Mouse (Mus musculus): ENCODE results near the gene Sapcd1.
A peak's percentile ranks its signal among the peaks of the same experiment; 100 is the strongest.

The Sapcd1 gene

DNA sequence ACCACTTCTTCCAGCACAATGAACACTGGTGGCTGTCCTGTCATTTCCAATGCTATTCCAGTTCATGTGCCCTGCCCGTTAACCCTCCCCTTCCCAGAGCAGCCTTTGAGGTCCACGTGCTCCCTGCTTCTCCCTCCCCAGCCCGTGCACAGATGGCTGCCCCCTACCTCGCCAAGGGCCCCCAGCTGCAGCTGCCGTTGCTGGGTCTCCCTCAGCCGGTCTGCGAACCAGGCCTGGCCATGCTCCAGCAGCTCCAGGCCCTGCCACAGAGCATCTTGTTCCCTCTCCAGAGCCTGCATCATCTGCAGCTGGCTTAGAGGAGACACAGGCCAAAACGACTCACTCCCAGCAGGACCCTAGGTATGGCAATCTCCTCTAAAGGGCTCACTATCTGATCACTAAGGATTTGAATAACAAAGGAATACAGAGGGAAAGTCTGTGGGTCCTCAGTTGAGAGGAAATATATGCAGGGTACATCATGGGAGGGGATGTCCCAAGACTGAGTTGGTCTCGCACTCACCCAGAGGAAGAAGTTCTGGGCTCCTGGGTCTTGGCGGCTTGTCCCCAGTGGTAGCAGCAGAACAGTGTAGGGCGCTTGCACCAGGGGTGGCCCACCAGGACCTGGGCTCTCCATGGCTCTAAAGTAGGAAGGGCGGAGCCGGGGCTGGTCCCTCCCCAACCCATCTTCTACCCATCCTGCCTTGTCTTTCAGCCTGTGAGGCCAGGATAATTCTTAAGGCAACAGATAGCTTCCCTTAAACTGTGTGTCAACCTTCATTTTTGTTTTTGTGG, at the start of gene Sapcd1:
TSS of gene Sapcd1 (minus strand) at position 740 of the 792 bp plus-strand sequence.
- no peak for DNase-seq

DNA sequence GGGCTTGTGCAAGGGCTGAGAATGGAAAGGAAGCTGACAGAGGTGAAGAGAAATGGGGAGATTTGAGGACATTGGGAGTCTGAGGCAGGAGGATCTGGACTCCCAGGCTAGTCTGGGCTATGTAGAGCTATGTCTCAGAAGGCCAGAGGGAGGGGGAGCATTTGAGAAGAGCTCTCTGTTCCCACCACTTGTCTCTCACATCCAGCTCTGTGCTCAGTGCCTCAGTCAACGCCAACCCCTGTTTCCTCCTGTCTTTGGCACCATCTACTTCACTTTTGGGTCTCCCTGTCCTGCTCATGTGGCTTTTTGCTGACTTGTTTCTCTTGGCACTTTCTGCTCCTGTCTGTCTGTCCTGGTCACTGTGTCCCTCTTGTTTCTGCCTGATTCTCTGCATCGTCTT, 49.5 kb upstream of the Sapcd1 start:
- no peak for DNase-seq

DNA sequence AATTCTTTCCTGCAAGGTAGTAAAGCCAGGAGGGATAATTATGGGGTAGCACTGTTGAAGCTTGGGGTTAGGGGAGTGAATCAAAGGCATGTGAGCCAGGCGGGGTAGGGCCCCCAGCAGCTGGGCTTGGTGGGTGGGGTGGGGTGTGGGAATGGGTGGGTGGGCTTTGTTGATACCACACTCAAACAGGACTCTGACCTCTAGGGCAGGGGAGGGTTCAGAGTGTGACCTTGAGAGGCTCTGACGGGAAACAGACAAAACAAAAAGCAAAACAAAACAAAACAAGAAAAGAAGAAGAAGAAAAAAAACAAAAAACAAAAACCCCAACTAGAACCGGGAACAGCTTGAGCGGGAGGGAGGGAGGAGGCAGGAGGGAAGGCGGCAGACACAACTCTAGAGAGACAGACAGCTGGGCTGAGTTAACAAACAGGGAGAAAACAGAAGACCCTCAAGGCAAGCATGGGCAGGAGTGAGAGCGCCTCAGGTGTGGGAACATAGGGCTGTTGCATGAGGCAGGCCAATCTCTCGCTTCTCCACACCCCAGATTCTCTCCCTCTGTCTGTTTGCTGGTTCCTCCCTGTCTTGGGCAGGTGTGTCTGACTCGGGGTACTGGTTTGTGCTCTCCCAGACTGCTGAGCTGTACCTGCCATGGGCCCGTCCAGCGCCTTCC, 48.8 kb upstream of the Sapcd1 start, which contains the start of gene Ly6g6e:
TSS of gene Ly6g6e (plus strand) at position 396 of the 670 bp plus-strand sequence.
- DNase-seq, result no peak

DNA sequence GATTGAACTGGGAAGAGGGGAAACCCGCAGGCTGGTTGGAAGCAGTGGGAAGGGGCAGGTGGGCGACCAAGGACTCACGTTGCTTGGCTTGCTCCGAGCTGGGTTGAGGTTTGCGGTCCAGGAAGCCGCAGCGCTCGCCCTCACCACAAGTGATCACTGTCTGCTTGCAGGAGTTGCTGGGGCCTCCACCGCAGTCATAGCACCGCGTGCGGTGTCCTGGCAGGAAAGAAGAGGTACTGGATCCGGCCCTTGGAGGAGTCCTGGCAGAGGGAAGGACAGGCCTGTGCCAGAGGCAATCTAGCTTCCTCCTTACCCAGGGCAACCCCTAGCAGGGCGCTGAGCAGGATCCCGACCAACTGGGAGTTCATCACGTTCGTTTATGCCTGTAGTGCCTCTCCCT, 46.3 kb upstream of the Sapcd1 start:
- DNase-seq, result peak; percentile 37 to 56

DNA sequence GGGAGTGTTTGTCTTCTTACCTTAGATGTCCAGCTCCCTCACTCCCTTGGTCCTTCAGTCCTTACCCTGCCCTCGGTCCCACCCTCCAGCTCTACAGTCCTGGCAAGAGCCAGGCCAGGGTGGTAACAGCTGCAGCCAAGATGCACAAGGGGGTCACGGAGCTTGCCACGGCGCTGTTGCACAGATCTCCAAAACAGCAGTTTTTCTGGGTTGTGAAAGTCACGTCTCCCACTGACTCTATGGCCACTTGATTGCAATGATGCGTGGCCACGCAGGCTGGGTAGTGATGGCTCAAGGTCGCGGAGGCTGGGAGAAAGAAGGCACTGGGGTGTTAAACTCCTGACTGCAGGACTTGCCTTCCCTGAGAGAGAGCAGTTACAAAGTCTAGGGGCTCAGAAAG, 43.6 kb upstream of the Sapcd1 start:
- peak in 1 of 2 experiments; percentile 32 for DNase-seq

DNA sequence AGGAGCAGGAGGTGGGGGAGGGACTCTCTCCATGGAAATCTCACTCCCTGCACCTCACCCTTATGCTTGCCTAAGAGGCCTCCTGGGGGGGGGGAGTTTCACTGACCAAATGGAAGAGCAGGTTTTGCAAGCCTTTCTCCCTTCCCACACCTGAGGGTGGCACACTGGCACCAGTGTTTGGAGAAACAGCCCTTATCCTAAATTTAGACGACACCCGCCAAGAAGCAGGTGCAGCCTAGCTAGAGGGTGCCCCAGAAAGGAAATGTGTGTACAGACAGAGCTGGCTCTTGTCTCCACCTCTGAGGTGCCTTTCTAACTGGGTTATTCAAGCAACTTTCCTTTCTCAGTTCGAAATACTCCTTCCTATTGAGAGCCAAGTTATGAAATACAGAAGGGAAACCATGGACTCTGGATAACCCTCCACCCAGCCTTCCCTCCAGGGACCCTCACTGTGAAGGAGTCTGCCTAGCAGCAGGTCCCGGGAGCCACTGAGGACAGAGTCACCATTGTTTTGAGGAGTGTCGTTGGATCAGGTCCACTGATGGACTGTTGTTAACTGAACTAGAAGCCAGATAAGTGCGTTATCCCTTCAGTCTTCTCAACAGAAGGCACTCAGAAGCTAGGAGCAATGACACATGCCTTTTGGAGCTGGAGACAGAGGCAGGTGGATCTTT, 42.9 kb upstream of the Sapcd1 start:
- peak; percentile 60 to 79 for DNase-seq

DNA sequence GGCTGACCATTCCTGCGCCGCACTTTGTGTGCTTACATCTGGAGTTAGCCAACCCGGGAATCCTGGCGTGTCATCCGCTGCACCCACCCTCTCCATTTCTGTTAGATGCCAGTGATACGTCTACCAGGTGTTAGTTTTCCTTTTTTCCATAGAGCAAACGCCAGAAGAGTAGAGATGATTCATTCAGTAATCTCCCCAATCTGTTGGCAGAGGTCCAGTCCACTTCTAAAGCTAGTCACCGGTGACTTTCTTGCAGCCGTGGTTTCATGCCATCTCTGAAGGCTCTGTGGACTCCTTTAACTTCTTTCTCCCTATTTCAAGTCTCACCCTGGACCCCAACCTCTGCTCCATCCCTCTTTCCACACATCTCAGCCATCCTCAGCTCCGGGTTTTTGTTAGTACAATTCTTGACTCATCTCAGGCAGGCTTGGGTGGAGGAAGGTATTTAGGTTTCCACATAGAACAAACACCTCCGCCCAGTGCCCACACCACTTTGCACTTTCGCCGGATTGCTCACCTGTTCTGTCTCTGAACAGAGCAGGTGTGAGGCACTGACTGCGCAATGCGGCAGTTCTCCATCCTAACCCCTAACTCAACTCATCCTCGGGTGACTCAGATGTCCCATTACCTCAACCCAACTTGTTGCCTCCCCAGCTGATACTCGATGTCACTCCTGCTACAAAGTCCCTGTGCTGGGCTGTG, 40.5 kb upstream of the Sapcd1 start:
- DNase-seq, result no peak

DNA sequence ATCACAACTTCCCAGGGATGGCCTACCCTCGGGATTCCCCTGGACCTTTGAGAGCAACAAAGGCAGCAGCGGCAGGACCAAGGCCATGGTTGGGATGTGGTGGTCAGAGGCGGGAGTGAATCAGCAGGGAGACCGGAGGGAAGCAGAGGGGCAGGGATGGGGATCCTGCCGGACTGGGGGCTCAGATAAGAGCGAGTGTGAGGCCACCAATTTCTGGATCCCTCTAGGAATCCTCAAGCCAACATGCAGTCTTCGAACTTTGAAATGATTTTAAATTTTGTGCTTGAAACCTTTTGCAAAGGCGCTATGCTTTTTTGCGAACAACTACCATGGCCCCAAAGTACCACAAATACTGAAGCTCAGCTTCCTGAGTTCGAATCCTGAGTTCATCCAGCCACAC, 38.3 kb upstream of the Sapcd1 start, which contains the start of gene Mpig6b:
TSS of gene Mpig6b (minus strand) at position 101 of the 400 bp plus-strand sequence.
- DNase-seq, result no peak

DNA sequence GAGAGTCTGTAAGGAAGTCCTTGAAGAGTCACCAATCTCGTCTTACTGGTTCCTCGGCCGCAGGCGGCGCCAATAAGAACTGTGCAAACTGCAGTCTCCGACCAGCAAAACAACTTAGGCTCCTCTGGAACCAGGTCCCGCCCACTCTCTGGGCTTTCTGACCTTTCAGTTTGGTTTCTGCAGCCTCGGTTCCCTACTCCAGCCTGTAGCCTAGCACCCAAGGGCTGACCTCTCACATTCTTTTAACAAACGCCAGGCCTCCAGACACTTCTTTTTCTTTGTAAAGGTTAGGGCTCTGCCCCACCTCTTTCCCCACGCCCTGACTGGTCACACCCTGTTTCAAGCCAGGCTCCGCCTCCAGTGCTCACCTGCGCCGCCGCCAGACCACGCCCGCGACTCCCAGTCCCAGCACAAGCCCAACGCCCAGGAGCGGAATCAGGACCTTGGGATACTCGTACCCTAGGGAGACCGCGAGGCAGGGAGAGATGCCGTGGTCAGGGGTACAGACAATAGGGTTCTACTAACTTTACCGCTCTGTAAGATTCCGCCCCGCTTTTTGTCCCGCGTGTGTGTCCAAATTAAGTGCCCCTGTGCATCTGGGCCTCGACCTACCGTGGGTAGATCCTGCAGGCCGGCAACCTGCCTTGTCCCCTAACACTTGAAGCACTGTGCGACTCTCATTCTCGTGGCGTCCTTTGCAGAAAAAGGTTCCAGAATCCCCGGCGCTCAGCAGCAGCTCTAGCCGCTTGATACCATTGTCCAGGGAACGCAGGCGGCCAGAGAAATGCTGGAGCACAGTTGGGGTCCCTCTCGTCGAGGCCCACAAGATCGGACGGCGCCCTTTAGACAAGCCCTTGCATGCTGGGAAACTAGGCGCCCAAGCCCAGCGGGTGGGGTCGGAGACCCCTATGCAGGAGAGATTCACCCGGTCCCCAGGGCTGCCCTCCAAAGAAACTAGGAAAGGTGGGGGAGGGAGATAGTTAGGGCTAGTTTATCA, 37.4 kb upstream of the Sapcd1 start, which contains the start of gene Ly6g6c:
TSS of gene Ly6g6c (plus strand) at position 438 of the 997 bp plus-strand sequence.
- DNase-seq, result peak in 1 of 2 experiments; percentile 48

DNA sequence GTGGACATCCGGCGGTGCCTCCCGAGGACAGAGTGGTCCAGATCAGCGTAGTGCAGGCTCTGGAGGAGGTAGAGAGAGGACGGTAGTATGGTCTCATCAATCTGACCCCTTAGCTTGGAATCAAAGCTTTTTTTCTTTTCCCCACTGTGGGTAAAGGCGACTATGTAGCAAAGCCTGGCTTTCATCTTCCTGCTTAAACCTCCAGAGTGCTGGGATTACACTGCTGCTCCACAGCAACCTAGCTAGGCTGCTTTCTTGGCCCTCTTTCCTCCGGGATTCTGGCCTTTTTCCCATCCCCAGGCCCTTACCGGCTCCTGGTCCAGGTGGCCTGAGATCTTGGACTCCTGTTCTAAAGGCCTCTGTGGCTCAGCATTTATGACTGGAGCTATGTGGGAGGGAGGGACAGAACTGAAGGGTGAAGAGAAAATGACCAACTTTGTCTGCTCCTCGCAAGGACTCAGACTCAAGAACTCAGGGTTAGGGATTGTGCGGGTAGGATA, 36.6 kb upstream of the Sapcd1 start:
- no peak for DNase-seq

DNA sequence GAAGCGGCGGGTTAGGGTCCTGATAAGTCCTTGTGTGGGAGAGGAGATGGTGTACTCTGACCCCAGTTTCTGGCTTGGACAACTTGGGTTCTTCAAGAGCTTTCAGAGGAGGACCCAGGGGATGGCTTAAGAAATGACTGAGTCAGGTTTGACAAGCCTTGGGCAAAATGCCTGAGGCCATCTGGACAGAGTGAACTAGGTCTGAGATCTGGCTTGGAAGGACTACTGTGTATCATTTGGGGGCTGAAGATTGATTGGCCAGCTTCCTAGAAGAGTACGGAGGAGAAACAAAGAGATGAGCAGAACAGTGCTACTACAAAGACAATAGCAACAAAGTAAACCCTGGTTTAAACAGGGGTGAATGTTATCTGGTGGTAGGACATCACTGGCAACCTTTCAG, 35.6 kb upstream of the Sapcd1 start:
- DNase-seq, result no peak

DNA sequence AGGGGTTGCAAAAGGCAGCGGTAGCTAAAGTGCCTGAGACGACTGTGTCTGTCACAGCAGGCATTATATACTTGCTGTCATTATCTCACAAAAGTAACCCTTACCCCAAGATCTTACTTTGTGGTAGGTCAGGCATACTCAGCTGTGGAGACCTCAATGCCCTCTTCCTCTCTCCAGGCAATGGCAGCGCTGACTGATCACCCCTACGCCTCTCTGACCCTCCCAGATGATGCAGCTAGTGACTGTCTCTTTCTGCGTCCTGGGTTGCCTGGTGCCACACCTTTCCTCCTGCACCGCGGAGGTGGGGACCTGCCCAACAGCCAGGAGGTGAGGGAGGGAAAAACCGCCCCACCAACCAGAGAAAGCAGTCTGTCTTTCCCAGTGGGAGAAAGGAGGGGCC, 33.5 kb upstream of the Sapcd1 start:
- no peak for DNase-seq

DNA sequence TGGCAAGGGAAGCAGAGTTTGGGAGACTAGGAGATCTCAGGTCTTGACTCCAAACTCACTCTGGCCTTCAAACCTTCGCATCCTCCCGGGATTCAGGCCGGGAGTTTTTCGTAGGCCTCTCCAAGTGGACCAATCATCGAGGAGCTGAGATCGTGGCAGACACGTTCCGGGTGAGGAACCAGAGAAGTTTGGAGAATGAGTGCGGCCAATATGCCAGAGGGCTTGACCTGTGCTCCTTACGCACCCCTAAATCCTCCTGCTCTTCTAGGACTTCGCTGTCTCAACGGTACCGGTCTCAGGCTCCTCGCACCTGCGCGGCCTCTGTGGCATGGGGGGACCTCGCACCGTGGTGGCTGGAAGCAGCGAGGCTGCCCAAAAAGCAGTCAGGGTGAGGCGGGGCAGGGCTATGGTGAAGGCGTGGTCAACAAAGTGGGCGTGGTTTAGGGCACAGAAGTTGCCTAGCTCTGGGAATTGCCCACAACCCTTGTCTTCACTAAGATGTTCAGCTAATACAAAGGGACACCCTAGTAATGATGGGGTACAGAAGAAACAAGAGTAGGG, 33.0 kb upstream of the Sapcd1 start:
- peak in 1 of 2 experiments; percentile 39 for DNase-seq

DNA sequence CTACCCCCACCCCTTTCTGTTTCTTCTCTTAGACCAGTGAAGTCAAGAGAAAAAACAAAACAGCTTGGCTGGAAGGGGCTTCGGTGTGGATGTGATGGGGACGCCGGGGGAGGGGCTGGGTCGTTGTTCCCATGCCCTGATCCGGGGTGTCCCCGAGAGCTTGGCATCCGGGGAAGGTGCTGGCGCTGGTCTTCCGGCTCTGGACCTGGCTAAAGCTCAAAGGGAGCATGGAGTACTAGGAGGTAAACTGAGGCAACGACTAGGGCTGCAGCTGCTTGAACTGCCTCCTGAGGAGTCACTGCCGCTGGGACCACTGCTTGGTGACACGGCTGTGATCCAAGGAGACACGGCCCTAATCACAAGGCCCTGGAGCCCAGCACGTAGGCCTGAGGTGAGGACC, 32.3 kb upstream of the Sapcd1 start:
- peak in 1 of 2 experiments; percentile 52 for DNase-seq

DNA sequence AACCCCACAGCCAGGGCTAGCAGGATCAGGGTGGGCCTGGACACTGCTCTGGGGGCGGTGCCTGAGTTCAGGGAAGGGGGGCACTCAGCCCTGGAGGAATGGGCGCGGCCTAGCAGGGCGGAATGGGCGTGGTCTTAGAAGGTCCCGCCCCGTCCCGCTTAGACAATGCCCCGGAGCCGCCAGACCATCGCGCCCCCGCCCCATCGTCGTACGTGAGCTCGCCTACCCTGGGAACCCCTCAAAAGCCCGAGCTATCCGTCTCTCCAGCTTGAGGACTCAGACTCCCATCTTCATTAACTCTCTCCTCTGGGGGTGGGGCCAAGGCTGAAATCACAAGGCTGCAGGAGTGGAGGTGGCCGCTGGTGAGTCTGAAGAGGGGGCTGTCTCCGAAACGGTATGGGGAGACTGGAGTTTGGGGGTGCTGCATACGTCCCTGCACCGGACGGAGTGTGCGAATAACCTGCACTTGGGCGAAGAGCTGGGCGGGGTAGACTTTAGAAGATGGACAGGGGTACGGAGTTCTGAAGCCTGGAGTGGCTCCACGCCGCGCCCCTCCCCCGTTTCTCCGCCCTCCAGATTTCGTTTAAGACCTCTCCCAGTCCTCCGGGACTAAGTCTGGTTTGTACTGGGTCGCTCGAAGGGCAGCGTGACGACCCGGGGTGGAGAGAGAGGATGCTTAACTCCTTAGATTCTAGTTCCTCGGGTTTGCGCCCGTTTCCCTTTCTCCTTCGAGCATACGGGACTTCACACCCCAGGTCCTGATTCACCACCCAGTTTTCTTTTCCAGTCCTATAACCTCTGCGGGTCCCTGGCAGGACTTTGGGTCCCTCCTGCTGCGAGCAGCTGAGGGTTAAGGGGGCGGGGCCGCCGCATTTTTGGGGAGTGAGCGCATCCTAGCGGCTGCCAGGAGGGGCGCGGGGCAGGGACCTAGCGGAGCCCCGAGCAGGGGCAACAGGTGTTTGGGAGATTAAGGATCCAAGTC, 31.4 kb upstream of the Sapcd1 start, which contains the start of gene Ddah2:
TSS of gene Ddah2 (plus strand) at position 125 of the 982 bp plus-strand sequence.
- peak; percentile 90 to 92 for DNase-seq

DNA sequence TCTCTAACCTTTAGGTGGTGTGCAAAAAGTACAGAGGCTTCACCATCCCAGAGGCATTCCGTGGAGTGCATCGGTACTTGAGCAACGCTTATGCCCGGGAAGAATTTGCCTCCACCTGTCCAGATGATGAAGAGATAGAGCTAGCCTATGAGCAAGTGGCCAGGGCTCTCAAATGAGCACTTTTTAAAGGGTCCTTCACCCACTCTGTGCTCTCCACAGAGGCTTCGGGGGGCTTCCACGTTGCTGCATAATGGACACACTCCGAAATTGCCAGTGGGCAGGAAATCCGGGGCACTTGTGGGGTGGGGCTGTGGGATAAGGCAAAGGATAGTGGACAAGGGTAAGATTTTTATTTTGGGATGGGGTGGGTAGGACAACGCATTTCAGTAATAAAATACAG, 30.5 kb upstream of the Sapcd1 start:
- peak in 1 of 2 experiments; percentile 32 for DNase-seq

DNA sequence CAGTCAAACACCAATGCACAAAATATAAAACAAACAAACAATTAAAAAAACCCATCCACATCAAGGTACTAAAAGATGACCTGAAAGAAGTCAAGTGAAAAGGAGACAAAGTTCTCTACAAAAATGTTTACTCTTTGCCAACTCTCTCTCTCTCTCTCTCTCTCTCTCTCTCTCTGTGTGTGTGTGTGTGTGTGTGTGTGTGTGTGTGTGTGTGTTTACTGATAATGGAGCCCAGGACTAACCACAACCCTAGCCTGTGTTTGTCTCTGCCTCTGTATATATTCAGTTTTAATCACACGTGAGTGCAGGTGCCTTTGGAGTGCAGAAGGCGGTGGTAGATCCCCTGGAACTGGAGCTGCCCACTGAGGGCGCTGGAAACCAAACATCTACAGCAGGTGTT, 29.3 kb upstream of the Sapcd1 start:
- no peak for DNase-seq

DNA sequence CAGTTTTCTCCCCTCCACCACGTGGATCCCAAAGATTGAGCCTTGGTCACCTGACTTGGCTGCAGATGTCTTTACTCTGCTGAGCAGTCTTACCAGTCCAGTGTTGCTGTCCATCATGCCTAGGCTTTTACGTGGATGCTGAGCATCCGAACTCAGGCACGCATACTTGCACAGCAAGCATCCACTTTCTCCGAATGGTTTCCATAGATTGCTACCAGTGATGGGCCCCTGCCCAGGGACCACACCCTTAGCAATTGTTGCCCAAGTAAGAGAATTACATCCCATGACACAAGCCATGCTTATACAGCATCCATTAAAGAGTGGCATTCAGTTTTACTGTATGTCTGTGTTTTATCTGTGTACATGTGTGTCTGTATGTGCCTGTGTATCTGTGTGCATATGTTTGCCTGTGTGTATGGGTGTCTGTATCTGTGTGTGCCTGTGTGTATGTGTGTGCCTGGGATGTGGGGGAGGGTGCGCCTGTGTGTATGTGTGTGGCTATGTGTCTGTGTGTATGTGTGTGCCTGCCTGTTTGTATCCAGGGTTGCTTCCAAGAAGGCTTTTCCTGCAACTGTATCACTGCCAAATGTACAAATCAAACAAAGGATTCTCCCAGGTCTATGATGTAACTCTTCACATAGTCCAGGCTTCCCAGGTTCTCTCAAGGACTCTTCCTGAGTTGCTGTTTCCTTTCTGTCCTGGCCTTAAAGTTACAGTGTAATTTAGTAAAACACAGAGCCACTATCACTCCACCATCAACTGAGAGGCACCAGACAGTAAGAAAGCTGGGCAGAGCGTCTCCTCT, 28.1 kb upstream of the Sapcd1 start:
- no peak for DNase-seq

Data from thymus, postnatal 36 days (tissue).